Mouse (Mus musculus): ENCODE measurements around the gene Cd63.

The Cd63 gene

GRCm38 (mm10) chr10:128908778-128909448 lies 8.1 kb downstream of the Cd63 start:
- DNase-seq, result no peak

GRCm38 (mm10) chr10:128909567-128910028 lies 8.8 kb downstream of the Cd63 start:
- DNase-seq, result peak; percentile 75

- peak; percentile 34 for DNase-seq
These were observed 9.5 kb downstream of the Cd63 start for GRCm38 (mm10) chr10:128910066-128910841.

GRCm38 (mm10) chr10:128911430-128911829 lies 10.6 kb downstream of the Cd63 start:
- no peak for DNase-seq

- DNase-seq, result no peak
These were observed 11.5 kb downstream of the Cd63 start for GRCm38 (mm10) chr10:128912268-128912667.

- DNase-seq, result no peak
These were observed 12.0 kb downstream of the Cd63 start for GRCm38 (mm10) chr10:128912791-128913190.

- peak; percentile 84 for DNase-seq
These were observed 12.4 kb downstream of the Cd63 start for GRCm38 (mm10) chr10:128913219-128913618.

- DNase-seq, result no peak
These were observed 12.9 kb downstream of the Cd63 start for GRCm38 (mm10) chr10:128913696-128914095.

- no peak for DNase-seq
These were observed 14.8 kb downstream of the Cd63 start for GRCm38 (mm10) chr10:128915550-128915949.

- no peak for DNase-seq
These were observed 15.9 kb downstream of the Cd63 start for GRCm38 (mm10) chr10:128916665-128917064.

GRCm38 (mm10) chr10:128917400-128917799 lies 16.6 kb downstream of the Cd63 start:
- DNase-seq, result no peak

- no peak for DNase-seq
These were observed 17.5 kb downstream of the Cd63 start for GRCm38 (mm10) chr10:128918246-128918645.

GRCm38 (mm10) chr10:128919203-128919631 lies 18.4 kb downstream of the Cd63 start:
- peak; percentile 45 for DNase-seq

- DNase-seq, result no peak
These were observed 19.2 kb downstream of the Cd63 start for GRCm38 (mm10) chr10:128919966-128920365.

GRCm38 (mm10) chr10:128920736-128921161 lies 20.0 kb downstream of the Cd63 start:
- DNase-seq, result no peak

- DNase-seq, result no peak
These were observed 20.5 kb downstream of the Cd63 start for GRCm38 (mm10) chr10:128921251-128921650.

GRCm38 (mm10) chr10:128921883-128922821 lies 21.4 kb downstream of the Cd63 start:
- no peak for DNase-seq

- DNase-seq, result no peak
These were observed 21.9 kb downstream of the Cd63 start, which contains the start of gene Rdh5 for GRCm38 (mm10) chr10:128922822-128923012. Rdh5 (minus strand) TSS chr10:128922888.

- DNase-seq, result peak; percentile 93
These were observed 22.4 kb downstream of the Cd63 start for GRCm38 (mm10) chr10:128923013-128923691.

GRCm38 (mm10) chr10:128923935-128924334 lies 23.1 kb downstream of the Cd63 start, which contains the start of gene Bloc1s1:
Bloc1s1 (minus strand) TSS chr10:128924035.
- DNase-seq, result no peak

GRCm38 (mm10) chr10:128928356-128928755 lies 27.6 kb downstream of the Cd63 start:
- DNase-seq, result no peak

GRCm38 (mm10) chr10:128929638-128930378 lies 29.0 kb downstream of the Cd63 start:
- no peak for DNase-seq

Measured in liver (tissue).